Mouse (Mus musculus): ENCODE results near the gene Rhbdl1. TPM values are rescaled to one million over a fixed set of nuclear protein-coding genes. Genes with fewer than 3 reads are reported as not detected.
A peak's percentile ranks its signal among the peaks of the same experiment; 100 is the strongest.

Rhbdl1 gene
- polyA plus RNA-seq, 1 experiment from 2014 or later, result 3.3 TPM

DNA sequence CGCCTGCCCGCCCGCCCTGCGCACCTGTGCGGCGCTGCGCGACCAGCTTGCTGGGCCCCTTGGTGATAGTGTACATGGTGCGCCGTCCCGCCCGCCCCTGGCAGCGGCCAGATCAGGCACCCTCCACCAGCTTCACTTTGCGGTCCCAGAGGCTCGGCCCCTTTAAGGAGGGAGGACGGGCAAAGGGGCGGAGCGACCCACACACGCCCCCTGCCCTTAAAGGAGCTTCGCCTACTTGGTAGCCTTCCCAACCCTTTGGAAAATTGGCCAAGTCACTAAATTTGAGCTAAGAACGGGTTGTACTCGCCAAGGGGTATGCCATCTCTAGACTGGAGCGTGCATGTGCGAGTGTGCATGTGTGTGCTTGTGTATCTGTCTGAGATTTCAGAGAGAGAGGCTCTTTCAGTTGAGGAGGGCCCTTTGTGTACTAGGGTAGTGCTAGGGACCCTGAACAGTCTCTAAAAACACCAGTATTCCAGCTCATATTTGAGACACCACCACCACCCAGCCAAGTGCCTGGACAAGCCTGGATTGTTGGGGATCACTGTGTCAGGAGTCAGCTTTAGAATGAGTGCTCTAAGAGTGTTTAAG lies 31.6 kb upstream of the Rhbdl1 start, which contains the start of gene Mcrip2:
Gene Mcrip2, minus strand, starts transcription at position 164 of the 591 bp plus-strand sequence.
- ATAC-seq (ENCODE audit: low read depth), result peak; percentile 93
- Histone ChIP-seq H3K4me3 (ENCODE audit: low read depth, low read length) (peak within 1 kb of the TSS; percentile 77), H3K9me3 (ENCODE audit: control insufficient read depth, low read length) (no peaks in the 10 kb centered on the region), H3K4me2 (ENCODE audit: low read depth, low read length) (peak within 1 kb of the TSS; percentile 99), H3K9ac (ENCODE audit: low read depth, low read length) (peak within 1 kb of the TSS; percentile 67), H3K4me1 (ENCODE audit: control insufficient read depth, insufficient read depth, low read length) (peaks cover 6% of the 10 kb centered on the region; the same call in 1 of the 2 replicates), H3K36me3 (ENCODE audit: control insufficient read depth, insufficient read depth, low read length) (no peaks in the 10 kb centered on the region), H3K27me3 (replicated peaks; ENCODE audit: control insufficient read depth, insufficient read depth, low read length) (no peaks in the 10 kb centered on the region), H3K27ac (replicated peaks; ENCODE audit: low read depth, low read length) (peak within 1 kb of the TSS; percentile 35)
- WGBS, result 0% methylated on average over 20 of the region's 24 CpGs
- DNase-seq (ENCODE audit: low spot score), result peak; percentile 91

- H3K4me3 ChIP-seq (ENCODE audit: low read depth, low read length), result peak overlapping the region; percentile 77
- WGBS, result 0% methylated on average over 26 of the region's 42 CpGs
- H3K27ac ChIP-seq (replicated peaks; ENCODE audit: low read depth, low read length), result no peak overlapping the region
- DNase-seq (ENCODE audit: low spot score), result no peak
- H3K27me3 ChIP-seq (replicated peaks; ENCODE audit: control insufficient read depth, insufficient read depth, low read length), result no peaks in the 10 kb centered on the region
- no peaks in the 10 kb centered on the region for H3K36me3 ChIP-seq (ENCODE audit: control insufficient read depth, insufficient read depth, low read length)
- peak overlapping the region; percentile 67 for H3K9ac ChIP-seq (ENCODE audit: low read depth, low read length)
- peaks cover 6% of the 10 kb centered on the region; the same call in 1 of the 2 replicates for H3K4me1 ChIP-seq (ENCODE audit: control insufficient read depth, insufficient read depth, low read length)
- H3K4me2 ChIP-seq (ENCODE audit: low read depth, low read length), result peak overlapping the region; percentile 99
- peak; percentile 53 for ATAC-seq (ENCODE audit: low read depth)
- H3K9me3 ChIP-seq (ENCODE audit: control insufficient read depth, low read length), result no peaks in the 10 kb centered on the region
These were observed 30.9 kb upstream of the Rhbdl1 start for GRCm38 (mm10) chr17:25867836-25868600.

GRCm38 (mm10) chr17:25867509-25867835 lies 30.4 kb upstream of the Rhbdl1 start:
- peak overlapping the region; percentile 77 for H3K4me3 ChIP-seq (ENCODE audit: low read depth, low read length)
- peaks cover 6% of the 10 kb centered on the region; the same call in 1 of the 2 replicates for H3K4me1 ChIP-seq (ENCODE audit: control insufficient read depth, insufficient read depth, low read length)
- H3K27me3 ChIP-seq (replicated peaks; ENCODE audit: control insufficient read depth, insufficient read depth, low read length), result no peaks in the 10 kb centered on the region
- peak overlapping the region; percentile 99 for H3K4me2 ChIP-seq (ENCODE audit: low read depth, low read length)
- peak overlapping the region; percentile 67; the same call in 1 of the 2 replicates for H3K9ac ChIP-seq (ENCODE audit: low read depth, low read length)
- H3K9me3 ChIP-seq (ENCODE audit: control insufficient read depth, low read length), result no peaks in the 10 kb centered on the region
- ATAC-seq (ENCODE audit: low read depth) (no peak), DNase-seq (ENCODE audit: low spot score) (no peak)
- 13% methylated on average over 7 of the region's 7 CpGs for WGBS
- no peaks in the 10 kb centered on the region for H3K36me3 ChIP-seq (ENCODE audit: control insufficient read depth, insufficient read depth, low read length)
- H3K27ac ChIP-seq (replicated peaks; ENCODE audit: low read depth, low read length), result no peak overlapping the region

DNA sequence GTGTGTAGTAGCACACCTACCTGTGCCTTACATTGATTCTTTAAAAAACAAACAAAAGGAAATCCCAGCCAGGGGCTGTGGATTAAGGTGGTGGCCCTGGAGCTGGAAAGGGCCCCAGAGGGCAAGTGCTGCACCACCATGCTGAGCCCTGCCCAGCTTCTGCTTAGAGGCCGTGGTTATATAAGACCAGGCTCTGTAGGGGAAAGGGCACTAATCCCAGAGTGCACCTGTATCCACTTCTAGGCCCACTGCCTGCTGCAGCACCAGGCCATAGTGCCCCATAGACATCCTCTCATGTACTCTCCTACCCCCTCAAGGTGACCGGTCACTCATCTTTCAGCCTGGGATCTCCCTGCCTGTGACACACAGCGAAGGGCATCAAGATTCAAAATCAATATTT lies 29.1 kb upstream of the Rhbdl1 start:
- Histone ChIP-seq H3K27ac (replicated peaks; ENCODE audit: low read depth, low read length) (no peak overlapping the region), H3K4me2 (ENCODE audit: low read depth, low read length) (no peak overlapping the region), H3K4me3 (ENCODE audit: low read depth, low read length) (no peak overlapping the region), H3K36me3 (ENCODE audit: control insufficient read depth, insufficient read depth, low read length) (no peaks in the 10 kb centered on the region), H3K27me3 (replicated peaks; ENCODE audit: control insufficient read depth, insufficient read depth, low read length) (no peaks in the 10 kb centered on the region), H3K9ac (ENCODE audit: low read depth, low read length) (no peak overlapping the region), H3K4me1 (ENCODE audit: control insufficient read depth, insufficient read depth, low read length) (peaks cover 6% of the 10 kb centered on the region; the same call in 1 of the 2 replicates), H3K9me3 (ENCODE audit: control insufficient read depth, low read length) (no peaks in the 10 kb centered on the region)
- no peak for DNase-seq (ENCODE audit: low spot score)
- 81% methylated on average over 3 of the region's 3 CpGs for WGBS
- no peak for ATAC-seq (ENCODE audit: low read depth)

GRCm38 (mm10) chr17:25865288-25865687 lies 28.2 kb upstream of the Rhbdl1 start:
- H3K9ac ChIP-seq (ENCODE audit: low read depth, low read length), result no peak overlapping the region
- no peak overlapping the region for H3K27ac ChIP-seq (replicated peaks; ENCODE audit: low read depth, low read length)
- no peaks in the 10 kb centered on the region for H3K36me3 ChIP-seq (ENCODE audit: control insufficient read depth, insufficient read depth, low read length)
- WGBS, result 92% methylated on average over 11 of the region's 11 CpGs
- no peak overlapping the region for H3K4me2 ChIP-seq (ENCODE audit: low read depth, low read length)
- ATAC-seq (ENCODE audit: low read depth), result no peak
- DNase-seq (ENCODE audit: low spot score), result no peak
- peaks cover 14% of the 10 kb centered on the region for H3K4me1 ChIP-seq (ENCODE audit: control insufficient read depth, insufficient read depth, low read length)
- H3K27me3 ChIP-seq (replicated peaks; ENCODE audit: control insufficient read depth, insufficient read depth, low read length), result no peaks in the 10 kb centered on the region
- no peaks in the 10 kb centered on the region for H3K9me3 ChIP-seq (ENCODE audit: control insufficient read depth, low read length)
- no peak overlapping the region for H3K4me3 ChIP-seq (ENCODE audit: low read depth, low read length)

GRCm38 (mm10) chr17:25864311-25864710 lies 27.2 kb upstream of the Rhbdl1 start:
- Histone ChIP-seq H3K4me2 (ENCODE audit: low read depth, low read length) (no peak overlapping the region), H3K4me1 (ENCODE audit: control insufficient read depth, insufficient read depth, low read length) (peaks cover 14% of the 10 kb centered on the region), H3K4me3 (ENCODE audit: low read depth, low read length) (no peak overlapping the region), H3K9me3 (ENCODE audit: control insufficient read depth, low read length) (no peaks in the 10 kb centered on the region), H3K27ac (replicated peaks; ENCODE audit: low read depth, low read length) (no peak overlapping the region), H3K9ac (ENCODE audit: low read depth, low read length) (no peak overlapping the region), H3K36me3 (ENCODE audit: control insufficient read depth, insufficient read depth, low read length) (no peaks in the 10 kb centered on the region), H3K27me3 (replicated peaks; ENCODE audit: control insufficient read depth, insufficient read depth, low read length) (no peaks in the 10 kb centered on the region)
- WGBS, result 93% methylated on average over 10 of the region's 14 CpGs
- DNase-seq (ENCODE audit: low spot score) (no peak), ATAC-seq (ENCODE audit: low read depth) (no peak)

- Histone ChIP-seq H3K9me3 (ENCODE audit: control insufficient read depth, low read length) (no peaks in the 10 kb centered on the region), H3K36me3 (ENCODE audit: control insufficient read depth, insufficient read depth, low read length) (no peaks in the 10 kb centered on the region), H3K4me2 (ENCODE audit: low read depth, low read length) (no peak overlapping the region), H3K27ac (replicated peaks; ENCODE audit: low read depth, low read length) (no peak overlapping the region), H3K4me3 (ENCODE audit: low read depth, low read length) (no peak overlapping the region), H3K4me1 (ENCODE audit: control insufficient read depth, insufficient read depth, low read length) (peaks cover 14% of the 10 kb centered on the region), H3K27me3 (replicated peaks; ENCODE audit: control insufficient read depth, insufficient read depth, low read length) (no peaks in the 10 kb centered on the region), H3K9ac (ENCODE audit: low read depth, low read length) (no peak overlapping the region)
- no peak for DNase-seq (ENCODE audit: low spot score)
- 80% methylated on average over 6 of the region's 6 CpGs for WGBS
- ATAC-seq (ENCODE audit: low read depth), result no peak
These were observed 26.6 kb upstream of the Rhbdl1 start for GRCm38 (mm10) chr17:25863681-25864080.

DNA sequence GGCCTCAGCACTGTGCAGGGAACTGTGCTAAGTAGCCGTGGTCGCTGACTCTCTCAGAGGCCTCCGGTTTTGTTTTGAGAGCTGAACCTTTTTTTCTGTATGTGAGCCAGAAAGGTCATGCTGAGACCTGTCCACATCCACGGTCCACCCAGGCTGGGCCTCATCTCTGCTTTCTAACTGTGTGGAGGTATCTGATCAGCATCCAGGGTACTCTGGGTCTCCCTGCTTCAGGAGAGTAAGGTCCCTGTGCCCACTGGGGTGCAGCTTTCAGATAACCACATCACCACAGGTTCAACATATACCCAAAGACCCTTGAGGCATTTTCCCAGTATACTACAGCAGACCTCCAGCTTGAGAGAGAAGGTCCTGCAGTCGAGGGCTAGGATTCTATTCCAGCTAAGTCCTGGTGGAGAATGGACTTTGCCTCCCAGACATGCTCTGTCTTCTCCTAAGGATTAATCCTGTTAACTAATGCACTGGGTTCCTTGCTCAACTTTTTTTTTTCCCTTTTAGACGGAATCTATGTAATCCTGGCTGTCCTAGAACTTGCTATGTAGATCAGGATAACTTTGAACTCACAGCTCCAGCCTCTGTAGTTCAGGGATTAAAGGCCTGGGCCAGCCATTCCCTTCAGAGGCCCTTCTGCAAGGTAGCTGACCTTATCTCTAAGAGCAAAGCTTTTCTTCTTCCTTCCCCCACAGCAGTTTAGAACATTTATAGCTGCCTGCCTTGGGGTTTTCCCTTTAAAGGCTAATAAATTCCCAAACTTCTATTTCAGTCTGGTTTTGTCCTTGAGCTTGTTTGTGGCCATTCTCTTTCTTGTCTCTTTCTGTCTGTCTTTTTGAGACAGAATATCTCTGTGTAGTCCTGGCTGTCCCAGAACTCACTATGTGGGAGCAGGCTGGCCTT lies 24.9 kb upstream of the Rhbdl1 start:
- peak overlapping the region; percentile 93 for H3K4me2 ChIP-seq (ENCODE audit: low read depth, low read length)
- ATAC-seq (ENCODE audit: low read depth) (peak; percentile 26; the same call in 1 of the 2 replicates), DNase-seq (ENCODE audit: low spot score) (no peak)
- H3K4me1 ChIP-seq (ENCODE audit: control insufficient read depth, insufficient read depth, low read length), result peaks cover 8% of the 10 kb centered on the region
- peak overlapping the region; percentile 90 for H3K27ac ChIP-seq (replicated peaks; ENCODE audit: low read depth, low read length)
- peak overlapping the region; percentile 89 for H3K9ac ChIP-seq (ENCODE audit: low read depth, low read length)
- H3K27me3 ChIP-seq (replicated peaks; ENCODE audit: control insufficient read depth, insufficient read depth, low read length), result no peaks in the 10 kb centered on the region
- no peaks in the 10 kb centered on the region for H3K9me3 ChIP-seq (ENCODE audit: control insufficient read depth, low read length)
- peak overlapping the region; percentile 70 for H3K4me3 ChIP-seq (ENCODE audit: low read depth, low read length)
- 6% methylated on average over 6 of the region's 6 CpGs for WGBS
- no peaks in the 10 kb centered on the region for H3K36me3 ChIP-seq (ENCODE audit: control insufficient read depth, insufficient read depth, low read length)

Measured in embryonic facial prominence, embryonic 14.5 days (tissue).